Mouse (Mus musculus): ENCODE measurements at regions not wholly inside any gene's neighbourhood (a gene's known extent, or its start where the extent isn't known, plus 50 kb on each side); places are given as distances from the start of the nearest gene placed in this dataset.

- DNase-seq (ENCODE audit: low read depth, low spot score): peak; percentile 3
Measured at GRCm38 (mm10) chrX:61046700-61047099, 138.7 kb downstream of the Cdr1 start.

GRCm38 (mm10) chrX:61043147-61043546, 142.2 kb downstream of the Cdr1 start:
- peak; percentile 1 for DNase-seq (ENCODE audit: low read depth, low spot score)

Measured in embryo, embryonic 11.5 days (tissue).